Mouse (Mus musculus): Measurements from ENCODE around the gene Crygd.
"Not testable (repeated sequence)": the region's sequence is repeated elsewhere in the genome, so short reads cannot be mapped to it uniquely, and the experiment has no call there.

Crygd gene

DNA sequence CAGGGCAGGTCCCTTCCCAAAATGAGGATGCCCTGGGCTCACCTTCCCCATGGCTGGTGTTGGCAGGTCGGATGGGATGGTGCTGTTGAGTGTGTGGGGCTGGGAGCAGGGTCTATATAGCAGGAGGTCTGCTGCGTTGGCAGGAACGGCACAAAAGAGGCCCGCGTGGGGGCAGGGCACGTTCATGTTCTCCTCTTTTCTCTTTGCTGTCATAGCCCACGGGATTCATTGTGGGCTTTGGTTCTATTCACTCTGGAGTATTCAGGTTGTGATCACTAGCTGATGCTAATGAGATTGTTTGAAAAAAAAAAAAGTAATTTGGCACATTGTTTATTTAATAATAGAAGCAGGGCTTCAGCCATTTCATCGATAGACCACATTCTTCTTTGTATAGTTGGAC is at the start of gene Crygd:
Crygd (minus strand) TSS at position 101 of the 400 bp plus-strand sequence.
- no peak for DNase-seq (ENCODE audit: low spot score in 2 of 2)

GRCm38 (mm10) chr1:65112807-65113196 is 49.5 kb upstream of the Crygd start:
- no peak for DNase-seq (ENCODE audit: low spot score in 2 of 2)

DNA sequence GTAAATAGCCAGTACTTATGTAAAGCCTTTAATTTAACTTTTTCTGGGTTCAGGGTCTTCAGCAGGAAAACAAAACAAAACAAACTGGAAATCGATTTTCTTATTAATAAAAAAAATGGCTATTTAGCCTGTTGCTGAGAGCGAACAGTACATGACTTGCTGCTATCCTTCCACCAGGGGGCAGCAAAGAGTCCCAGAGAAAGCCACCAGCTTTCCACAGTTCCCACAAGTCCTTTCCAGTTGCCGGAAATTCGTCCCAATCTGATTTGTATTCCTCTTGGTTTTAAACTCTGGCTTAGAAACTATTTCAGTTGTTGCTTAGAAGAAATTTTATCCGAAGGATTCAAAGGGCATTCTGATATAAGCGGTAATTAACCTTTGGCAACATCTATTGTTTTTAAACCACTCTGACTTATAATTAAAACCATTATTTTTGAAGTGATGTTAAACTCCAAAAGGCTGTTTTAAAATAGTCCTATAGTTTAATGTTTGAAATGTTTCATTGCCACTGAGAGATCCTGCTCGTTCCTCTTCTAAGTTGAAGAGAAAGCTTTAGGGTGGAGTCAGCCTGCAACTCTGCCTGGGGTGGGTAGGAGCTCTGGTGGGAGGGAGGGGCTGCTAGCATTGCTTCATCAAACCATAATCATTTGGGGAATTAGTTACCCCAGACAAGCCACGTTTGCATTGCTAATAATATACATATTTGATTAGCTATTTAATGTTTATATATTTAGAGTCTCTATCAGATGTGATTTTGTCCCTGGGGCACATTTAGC is 49.0 kb upstream of the Crygd start:
- peak; percentile 42 to 73 for DNase-seq (ENCODE audit: low spot score in 2 of 2)

DNA sequence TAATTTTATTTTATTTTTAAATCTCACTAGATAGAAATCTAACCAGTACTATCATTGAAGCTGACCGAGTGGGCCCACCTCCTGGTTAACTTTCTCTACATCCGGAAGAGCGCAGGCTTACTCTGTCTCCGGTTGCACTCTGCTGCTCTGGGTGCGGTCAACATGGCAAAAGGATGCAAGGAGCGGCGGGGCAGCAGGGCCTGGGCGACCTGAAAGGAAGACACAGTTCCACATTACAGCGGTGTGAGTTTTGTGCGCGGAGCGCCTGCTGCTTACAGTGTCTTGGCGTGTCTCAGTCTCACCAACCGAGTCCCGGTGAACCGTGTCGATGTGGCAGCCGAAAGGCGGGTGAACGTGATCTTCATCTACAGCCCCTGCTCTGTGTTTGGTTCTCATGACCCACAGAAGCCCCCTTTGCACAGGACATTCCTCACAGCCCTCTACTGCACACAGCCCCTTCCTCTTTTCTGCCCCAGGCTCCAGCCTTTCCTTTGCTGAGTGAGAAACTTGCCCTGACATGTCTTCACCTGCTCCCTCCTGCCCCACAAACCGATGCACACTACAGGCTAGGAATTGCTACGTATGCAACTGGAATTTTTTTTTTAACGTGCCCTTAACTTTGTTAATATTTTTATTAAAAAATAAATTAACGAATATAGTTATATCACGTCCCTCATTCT is 46.6 kb upstream of the Crygd start:
- DNase-seq (ENCODE audit: low spot score in 2 of 2), result no peak

- no peak for DNase-seq (ENCODE audit: low spot score in 2 of 2)
These were observed 45.9 kb upstream of the Crygd start for GRCm38 (mm10) chr1:65109196-65109595.

- no peak for DNase-seq (ENCODE audit: low spot score in 2 of 2)
These were observed 44.5 kb upstream of the Crygd start for GRCm38 (mm10) chr1:65107654-65108279.

DNA sequence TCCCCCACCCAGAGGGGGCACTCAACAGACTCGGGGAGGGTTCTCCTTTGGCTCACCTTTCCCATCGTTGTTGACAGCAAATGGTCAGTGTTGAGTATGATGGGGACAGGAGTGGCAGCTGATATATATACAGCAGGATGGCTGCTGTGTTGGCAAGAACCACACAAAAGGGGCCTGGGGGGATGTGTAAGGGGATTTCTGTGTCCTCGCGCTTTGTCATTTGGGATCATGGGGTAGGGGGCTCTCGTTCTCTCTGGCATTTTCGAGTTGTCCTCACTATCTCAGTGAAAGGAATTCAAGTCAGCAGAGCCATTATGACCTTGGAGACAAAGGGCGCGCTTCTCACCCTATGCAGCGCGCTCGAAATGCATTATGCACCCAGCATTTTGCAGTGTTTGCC is 40.0 kb upstream of the Crygd start, which contains the start of gene Cryga:
Cryga (minus strand) TSS at position 101 of the 400 bp plus-strand sequence.
- DNase-seq (ENCODE audit: low spot score in 2 of 2), result no peak

GRCm38 (mm10) chr1:65096953-65097352 is 33.7 kb upstream of the Crygd start:
- DNase-seq (ENCODE audit: low spot score in 2 of 2), result no peak

- no peak for DNase-seq (ENCODE audit: low spot score in 2 of 2)
These were observed 28.3 kb upstream of the Crygd start for GRCm38 (mm10) chr1:65091566-65091965.

DNA sequence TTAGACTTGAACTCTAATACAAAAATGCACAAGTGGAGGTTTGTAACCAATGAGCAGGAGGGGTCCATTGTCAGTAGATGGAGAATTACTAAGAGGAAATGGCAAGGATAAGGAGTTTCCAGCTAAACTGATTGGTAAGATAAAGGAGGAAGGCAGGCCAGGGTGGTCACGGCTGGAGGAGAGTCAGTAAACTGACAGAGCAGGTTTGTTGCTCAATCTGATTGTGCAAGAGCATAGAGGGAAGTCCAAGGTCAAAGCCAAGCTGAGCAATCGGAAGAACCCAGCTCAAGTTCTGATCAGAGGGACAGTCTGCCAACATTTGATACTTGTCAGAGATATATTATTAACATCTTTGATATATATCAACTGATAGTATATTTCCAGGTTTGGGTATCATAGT is 27.1 kb upstream of the Crygd start:
- DNase-seq (ENCODE audit: low spot score in 2 of 2), result no peak

GRCm38 (mm10) chr1:65088567-65089356 is 25.5 kb upstream of the Crygd start:
- no peak for DNase-seq (ENCODE audit: low spot score in 2 of 2)

GRCm38 (mm10) chr1:65082188-65082587 is 18.9 kb upstream of the Crygd start, which contains the start of gene Crygb:
Crygb (minus strand) TSS chr1:65082288.
- DNase-seq (ENCODE audit: low spot score in 2 of 2), result no peak

DNA sequence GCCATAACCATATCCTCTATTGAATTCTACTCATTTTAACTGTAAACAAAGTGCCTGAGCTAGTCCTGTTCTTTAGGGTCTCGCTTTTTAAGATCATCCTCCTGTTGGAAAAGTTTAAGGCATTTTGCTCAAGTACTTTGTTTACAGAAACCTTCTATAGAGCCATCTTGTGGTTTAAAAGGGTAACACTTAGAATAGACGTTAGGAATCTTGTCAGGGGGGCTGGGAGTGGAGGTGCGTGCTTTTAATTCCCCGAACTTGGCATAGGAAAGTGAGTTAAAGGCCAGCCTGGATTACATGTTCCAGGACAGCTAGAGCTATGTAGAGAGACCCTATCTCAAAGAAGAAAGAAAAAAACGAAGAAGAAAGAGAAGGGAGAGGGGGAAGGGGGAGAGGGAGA is 12.4 kb upstream of the Crygd start:
- no peak for DNase-seq (ENCODE audit: low spot score in 2 of 2)

GRCm38 (mm10) chr1:65073589-65073988 is 10.3 kb upstream of the Crygd start, which contains the start of gene Crygc:
Crygc (minus strand) TSS chr1:65073689.
- no peak for DNase-seq (ENCODE audit: low spot score in 2 of 2)

DNA sequence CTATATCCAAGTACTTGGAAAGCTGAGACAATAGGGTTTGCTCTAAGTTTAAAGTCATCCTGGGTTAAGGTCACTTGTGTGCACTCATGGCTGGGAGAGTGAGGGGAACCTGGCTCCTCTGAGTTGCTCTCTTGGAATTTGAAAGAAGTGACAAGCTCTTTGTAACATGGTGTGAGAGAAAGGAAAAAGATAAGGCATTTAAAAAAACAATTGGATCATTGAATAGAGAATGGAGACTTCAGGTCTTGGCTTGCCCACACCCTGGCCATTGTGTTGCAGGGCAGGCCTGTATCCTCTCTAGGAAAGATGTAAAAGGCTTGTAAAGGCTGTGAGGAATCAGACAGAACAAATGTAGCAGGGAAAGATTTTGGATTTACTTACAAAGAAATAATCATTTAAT is 4.6 kb upstream of the Crygd start:
- DNase-seq (ENCODE audit: low spot score in 2 of 2), result no peak

GRCm38 (mm10) chr1:65064201-65064600 is 949 bp upstream of the Crygd start:
- DNase-seq (ENCODE audit: low spot score in 2 of 2), result no peak

- DNase-seq (ENCODE audit: low spot score in 2 of 2), result no peak
These were observed 11.1 kb downstream of the Crygd start for GRCm38 (mm10) chr1:65052140-65052539.

GRCm38 (mm10) chr1:65051696-65052095 is 11.6 kb downstream of the Crygd start:
- no peak for DNase-seq (ENCODE audit: low spot score in 2 of 2)

- DNase-seq (ENCODE audit: low spot score in 2 of 2), result not testable (repeated sequence)
These were observed 12.3 kb downstream of the Crygd start, which contains the start of gene Cryge for GRCm38 (mm10) chr1:65050952-65051351. Cryge (minus strand) TSS chr1:65051149.

GRCm38 (mm10) chr1:65048781-65049180 is 14.5 kb downstream of the Crygd start:
- DNase-seq (ENCODE audit: low spot score in 2 of 2), result no peak

DNA sequence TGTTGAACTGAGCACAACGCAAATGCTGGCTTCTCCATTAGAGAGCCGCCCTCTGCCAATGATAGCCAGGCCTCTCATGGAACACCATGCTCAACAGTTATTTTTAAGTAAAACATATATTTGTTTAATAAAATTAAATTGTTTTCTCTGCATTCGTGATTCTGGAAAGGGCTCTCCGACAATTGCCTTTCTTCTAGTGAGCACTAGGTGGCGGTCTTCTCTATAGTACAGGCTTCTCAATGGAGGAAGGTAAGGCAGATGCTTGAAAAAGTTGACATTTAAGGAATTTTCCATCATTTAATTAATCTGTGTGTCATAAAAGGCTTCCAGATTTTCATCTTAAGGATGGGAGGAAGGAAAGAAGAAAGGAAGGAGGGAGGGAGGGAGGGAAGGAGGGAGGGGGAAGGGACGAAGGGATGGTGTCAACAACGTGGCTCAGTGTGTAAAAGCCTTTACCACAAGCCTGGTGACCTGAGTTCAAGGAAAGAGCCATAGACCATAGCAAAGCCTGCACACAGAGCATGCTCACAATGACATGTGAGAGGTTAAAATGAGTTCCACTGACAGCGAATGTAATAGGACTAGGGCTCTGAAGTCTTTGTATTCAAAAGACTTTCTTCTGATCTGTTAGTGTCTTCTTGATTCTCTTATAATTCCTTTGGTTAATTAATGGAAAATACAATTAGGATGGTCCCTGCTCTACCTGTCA is 16.7 kb downstream of the Crygd start:
- no peak for DNase-seq (ENCODE audit: low spot score in 2 of 2)

All from urinary bladder, postnatal 4 days (tissue).